Mouse (Mus musculus) megakaryocyte-erythroid progenitor cell, adult 5-6 weeks (primary cell): ENCODE measurements around the gene Gm14743. TPM values are rescaled to one million over a fixed set of nuclear protein-coding genes. Genes with fewer than 3 reads are reported as not detected.
"Not testable (repeated sequence)": the region's sequence is repeated elsewhere in the genome, so short reads cannot be mapped to it uniquely, and the experiment has no call there.

Experiments used
- ATAC-seq: replicated peaks from 2 replicates; pipeline ENCODE4 v1.8.0; 2016; ENCODE audit warnings: mild to moderate bottlenecking, inconsistent platforms; ENCODE audit not compliant: severe bottlenecking, poor library complexity, low FRiP score, low TSS enrichment
- total RNA-seq, 2 experiments: library from RNA; stranded (forward) in 1 of 2; stranded (reverse) in 1 of 2; fragments of 200-1000, 215-1000 nt in 1 of 2; fragments of >200 nt in 1 of 2; fragmentation: Nextera tagmentation in 1 of 2; gene quantifications; 2 replicates each; pipeline ENCODE4 v1.2.3; 2014 to 2017

Gene Gm14743
- total RNA-seq (2014; fragmentation: Nextera tagmentation) (not detected in 2 replicates), total RNA-seq (2017) (not detected in 2 replicates)

DNA sequence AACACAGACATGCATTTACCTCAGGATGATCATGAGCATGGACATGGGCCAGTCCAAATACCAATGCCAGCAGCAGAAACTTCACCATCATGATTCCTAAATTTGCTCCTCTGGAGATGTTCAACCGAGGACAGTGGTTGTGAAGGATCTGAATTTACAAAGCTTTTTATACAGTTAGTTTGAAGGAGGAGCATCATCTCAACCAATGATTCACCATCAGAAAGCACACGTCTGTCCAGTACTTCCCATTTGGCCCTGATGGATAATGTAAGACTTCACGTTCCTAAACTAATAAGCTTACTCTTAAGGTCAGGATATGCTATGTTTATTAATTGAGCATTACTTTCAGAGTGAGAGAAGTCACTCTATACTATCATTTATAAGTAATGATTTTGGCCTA lies at the start of gene Gm14743:
Gene Gm14743 (minus strand): TSS at position 101 of the 400 bp plus-strand sequence.
- ATAC-seq, result not testable (repeated sequence)

GRCm38 (mm10) chrX:78202829-78203228 lies 42.9 kb downstream of the Gm14743 start:
- no peak for ATAC-seq

GRCm38 (mm10) chrX:78202220-78202619 lies 43.5 kb downstream of the Gm14743 start:
- not testable (repeated sequence) for ATAC-seq

Other genes starting within 250 kb of the Gm14743 start
- not detected in 2 replicates for gene Obp1a, start 154.5 kb downstream of the Gm14743 start, total RNA-seq (2014; fragmentation: Nextera tagmentation)
- gene Obp1a, start 154.5 kb downstream of the Gm14743 start, total RNA-seq (2017), result not detected in 2 replicates
- not detected in 2 replicates for gene Gm5938, start 120.5 kb downstream of the Gm14743 start, total RNA-seq (2014; fragmentation: Nextera tagmentation)
- gene Gm5938, start 120.5 kb downstream of the Gm14743 start, total RNA-seq (2017), result not detected in 2 replicates
- not detected in 2 replicates for gene Obp1b, start 59.1 kb downstream of the Gm14743 start, total RNA-seq (2014; fragmentation: Nextera tagmentation)
- gene Obp1b, start 59.1 kb downstream of the Gm14743 start, total RNA-seq (2017), result not detected in 2 replicates
- not detected in 2 replicates for gene 4930480E11Rik, start 123.7 kb upstream of the Gm14743 start, total RNA-seq (2014; fragmentation: Nextera tagmentation)
- not detected in 2 replicates for gene 4930480E11Rik, start 123.7 kb upstream of the Gm14743 start, total RNA-seq (2017)